Mouse (Mus musculus) megakaryocyte progenitor cell, adult 5-6 weeks (primary cell): ENCODE data around the gene Nxph1. TPM values are rescaled to one million over a fixed set of nuclear protein-coding genes. Genes with fewer than 3 reads are reported as not detected.

Experiments used
- ATAC-seq: replicated peaks from 2 replicates; pipeline ENCODE4 v1.8.0; 2016; ENCODE audit warnings: mild to moderate bottlenecking, moderate TSS enrichment, inconsistent platforms; ENCODE audit not compliant: poor library complexity
- total RNA-seq, 2 experiments: library from RNA; stranded (forward) in 1 of 2; stranded (reverse) in 1 of 2; fragments of 157-497, 149-512 nt in 1 of 2; fragments of 200-1000 nt in 1 of 2; gene quantifications; 2 replicates each; pipeline versions ENCODE4 v1.2.3 to v1.2.4; 2015 to 2017

The Nxph1 gene
- total RNA-seq (2015) (not detected in 2 replicates), total RNA-seq (2017) (0.24 TPM in 1 of 2 replicates, not detected in the other)

GRCm38 (mm10) chr6:8948131-8948470 lies at the start of gene Nxph1:
Gene Nxph1, plus strand, starts transcription at chr6:8948431.
- ATAC-seq = 0 out of 2 replicates have a peak, but pooled peaks have one; percentile 2

- ATAC-seq = no peak
Observed at GRCm38 (mm10) chr6:8900021-8900728, 48.1 kb upstream of the Nxph1 start.

DNA sequence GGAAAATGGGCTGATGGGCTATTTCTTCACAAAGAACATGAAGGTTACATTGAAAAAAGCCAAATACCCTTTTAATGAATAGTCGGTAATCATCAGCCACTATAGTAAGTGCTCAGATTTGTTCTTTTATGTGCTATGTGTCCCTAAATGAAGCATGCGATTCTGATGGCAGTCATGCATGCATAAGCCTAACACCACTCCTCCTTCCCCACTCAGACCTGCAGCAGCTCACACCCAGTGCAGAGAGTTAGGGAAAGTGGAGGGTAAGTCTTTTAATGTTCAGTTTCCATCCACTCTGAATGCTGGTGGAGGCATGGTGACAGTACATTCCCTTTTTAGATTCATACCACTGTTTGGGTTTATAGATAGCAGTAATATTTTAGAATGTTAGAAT lies 47.5 kb upstream of the Nxph1 start:
- no peak for ATAC-seq

- no peak for ATAC-seq
Observed at GRCm38 (mm10) chr6:8907917-8908316, 40.3 kb upstream of the Nxph1 start.

- ATAC-seq = no peak
Observed at GRCm38 (mm10) chr6:8913404-8913803, 34.8 kb upstream of the Nxph1 start.

- ATAC-seq = no peak
Observed at GRCm38 (mm10) chr6:8914682-8915081, 33.5 kb upstream of the Nxph1 start.

- no peak for ATAC-seq
Observed at GRCm38 (mm10) chr6:8924481-8924880, 23.8 kb upstream of the Nxph1 start.

DNA sequence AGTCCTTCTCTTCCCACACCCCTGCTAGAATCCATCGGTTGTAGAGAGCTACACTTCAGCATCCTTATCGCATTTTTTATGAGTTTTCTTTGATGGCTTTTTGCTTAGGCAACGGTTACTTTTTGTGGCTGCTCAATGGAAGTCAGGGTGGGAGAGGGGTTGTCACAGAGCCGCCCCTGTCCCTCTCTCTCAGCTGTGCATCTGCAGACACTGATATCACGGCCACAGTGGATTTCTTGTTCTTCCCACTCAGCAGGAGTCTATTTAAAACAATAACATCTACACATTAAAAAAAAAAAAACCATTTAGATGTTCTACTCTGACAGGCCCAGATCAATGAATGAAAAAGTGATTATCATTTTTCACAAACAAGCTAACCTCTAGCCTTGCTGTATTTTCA lies 13.0 kb upstream of the Nxph1 start:
- no peak for ATAC-seq

DNA sequence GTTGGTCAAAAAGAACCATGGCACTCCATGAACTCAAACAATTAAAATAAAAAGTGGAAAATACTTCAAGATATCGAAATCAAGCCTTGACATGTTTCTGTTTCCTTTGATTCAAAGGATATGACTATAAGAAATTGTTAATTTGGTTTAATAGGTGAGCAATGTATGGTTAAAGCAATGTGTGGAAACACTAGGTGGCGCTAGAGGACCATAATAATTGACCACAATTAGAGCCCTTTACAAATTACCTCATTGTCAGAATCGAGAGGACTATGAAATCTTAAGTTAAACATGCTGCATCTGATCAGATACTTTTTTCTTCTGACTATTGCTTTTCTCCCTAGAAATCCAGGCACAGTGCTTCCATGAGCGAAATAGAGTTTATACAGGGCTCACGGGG lies 12.5 kb upstream of the Nxph1 start:
- peak; percentile 83 for ATAC-seq

- ATAC-seq = no peak
Observed at GRCm38 (mm10) chr6:8936168-8936567, 12.1 kb upstream of the Nxph1 start.

DNA sequence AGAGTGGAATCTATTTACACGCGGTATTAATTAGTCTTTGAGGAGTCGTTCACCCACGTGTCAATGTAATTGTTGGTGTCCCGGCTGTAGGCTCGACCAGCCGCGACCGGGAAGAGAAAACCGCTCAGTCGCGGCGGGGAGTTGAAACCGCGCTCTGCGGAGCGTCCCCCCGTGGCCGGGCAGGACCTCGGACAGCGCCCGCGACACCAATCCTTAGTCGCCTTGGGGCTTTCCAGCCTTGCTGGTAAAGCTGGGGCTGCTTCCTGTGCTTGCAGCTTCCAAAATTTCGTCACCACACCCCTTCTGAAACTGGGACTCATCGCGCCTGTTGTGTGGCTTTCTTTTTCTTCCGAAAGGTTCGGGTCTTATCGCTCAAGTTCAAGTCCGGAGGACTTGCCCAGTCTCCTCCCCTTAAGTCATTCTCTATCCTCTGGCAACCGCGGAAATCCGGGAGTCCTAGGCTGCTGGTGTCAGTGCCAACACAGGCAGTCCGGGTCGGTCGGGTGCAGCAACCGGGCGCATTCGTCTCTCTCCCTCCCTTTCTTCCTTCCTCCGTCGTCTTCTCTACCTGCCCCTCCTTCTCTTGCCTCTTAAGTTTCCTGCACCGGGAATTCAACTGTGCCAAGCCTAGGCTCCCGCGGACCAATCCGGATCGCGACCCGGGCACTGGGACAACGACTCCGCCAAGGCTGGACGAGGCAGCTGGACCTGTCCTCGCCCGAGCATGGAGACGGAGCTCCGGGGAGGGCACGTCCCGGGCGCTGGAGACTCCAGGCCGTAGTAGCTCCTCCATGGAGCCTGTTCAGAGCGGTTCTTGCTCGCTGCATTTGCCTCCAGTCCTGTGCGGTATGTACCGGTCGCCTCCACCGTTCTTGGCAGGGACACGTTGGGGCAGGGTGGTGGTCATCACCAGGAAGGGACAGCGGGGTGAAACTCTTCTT lies 510 bp downstream of the Nxph1 start:
- ATAC-seq = peak; percentile 82

GRCm38 (mm10) chr6:8949665-8950201 lies 1.5 kb downstream of the Nxph1 start:
- peak; percentile 23; the same call in 1 of the 2 replicates for ATAC-seq

GRCm38 (mm10) chr6:8950611-8951325 lies 2.5 kb downstream of the Nxph1 start:
- no peak for ATAC-seq

DNA sequence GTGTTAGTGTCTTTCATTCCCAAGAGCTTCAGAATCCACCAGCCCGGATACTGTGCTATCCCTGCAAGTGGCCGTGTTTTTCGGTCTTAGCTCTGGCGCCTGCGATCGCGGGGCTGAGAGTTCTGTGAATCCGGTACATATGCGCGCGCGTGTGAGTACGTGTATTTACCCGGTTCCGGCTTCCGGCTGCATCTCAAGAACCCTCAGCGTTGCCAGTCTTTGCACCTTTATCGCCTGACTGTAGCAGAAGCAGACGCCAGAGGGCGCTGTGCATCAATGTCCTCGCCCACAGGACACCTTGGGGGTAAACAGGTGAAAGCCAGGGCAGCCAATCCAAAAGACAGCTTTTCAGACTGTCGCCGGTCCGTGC lies 3.1 kb downstream of the Nxph1 start:
- ATAC-seq = peak; percentile 68

- no peak for ATAC-seq
Observed at GRCm38 (mm10) chr6:8951884-8952590, 3.8 kb downstream of the Nxph1 start.

GRCm38 (mm10) chr6:8955817-8956529 lies 7.7 kb downstream of the Nxph1 start:
- no peak for ATAC-seq

DNA sequence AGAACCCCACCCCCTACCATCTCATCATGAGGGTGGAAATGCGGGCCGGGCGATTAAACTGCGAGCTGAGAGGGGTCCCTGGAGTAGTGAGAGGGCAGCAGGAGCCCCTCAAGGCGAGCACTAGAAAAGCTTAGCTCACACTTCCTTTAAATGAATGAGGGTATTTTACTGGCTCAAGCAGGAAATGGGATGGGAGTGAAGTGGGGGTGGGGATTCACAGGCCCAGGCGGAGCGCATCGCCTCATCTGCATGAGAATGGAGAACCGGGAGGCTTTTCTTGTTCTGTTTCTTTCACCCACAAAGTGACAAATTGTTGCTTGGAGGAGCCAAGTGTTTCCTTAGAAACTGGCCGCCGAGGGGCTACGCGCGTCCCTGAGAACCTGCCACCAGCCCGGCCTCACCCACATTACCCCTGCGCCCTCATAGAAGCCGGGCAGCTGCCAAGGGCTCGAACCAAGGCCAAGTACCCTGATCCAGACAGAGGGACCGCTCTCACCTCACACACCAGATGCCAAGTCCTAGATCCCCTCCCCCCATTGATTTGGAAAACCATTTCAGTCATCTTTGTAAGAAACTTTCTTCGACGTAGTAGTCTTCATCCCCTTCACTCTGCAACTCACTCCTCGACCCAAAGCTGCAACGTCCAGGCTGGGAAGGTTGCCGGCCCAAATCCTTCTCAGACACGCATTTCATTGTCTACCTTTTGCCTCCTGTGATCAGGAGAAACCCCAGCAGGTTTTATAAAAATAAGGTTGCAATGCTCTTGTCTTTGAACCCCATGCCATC lies 8.7 kb downstream of the Nxph1 start:
- no peak for ATAC-seq

DNA sequence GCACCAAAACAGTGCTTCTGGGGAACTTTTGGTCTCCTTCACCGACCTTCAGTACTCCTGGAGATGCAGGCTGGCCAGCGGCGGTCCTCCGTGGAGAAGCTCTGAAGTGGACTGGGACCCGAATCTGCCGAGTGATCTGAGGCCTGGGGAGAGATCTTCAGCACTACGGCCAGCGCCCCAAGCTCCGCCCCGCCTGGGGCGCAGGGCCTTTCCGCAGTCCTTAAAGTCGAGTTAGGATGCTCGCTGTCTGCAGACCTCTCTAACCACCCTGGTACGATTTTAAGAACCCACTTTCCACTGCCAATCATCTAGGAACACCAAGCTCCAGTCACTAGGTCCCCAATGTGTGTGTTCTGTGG lies 9.3 kb downstream of the Nxph1 start:
- peak; percentile 97 for ATAC-seq
